Mouse (Mus musculus): Measurements from ENCODE around the gene B3galnt2.
A peak's percentile ranks its signal among the peaks of the same experiment; 100 is the strongest.
"Not testable (repeated sequence)": the region's sequence is repeated elsewhere in the genome, so short reads cannot be mapped to it uniquely, and the experiment has no call there.

The B3galnt2 gene

DNA sequence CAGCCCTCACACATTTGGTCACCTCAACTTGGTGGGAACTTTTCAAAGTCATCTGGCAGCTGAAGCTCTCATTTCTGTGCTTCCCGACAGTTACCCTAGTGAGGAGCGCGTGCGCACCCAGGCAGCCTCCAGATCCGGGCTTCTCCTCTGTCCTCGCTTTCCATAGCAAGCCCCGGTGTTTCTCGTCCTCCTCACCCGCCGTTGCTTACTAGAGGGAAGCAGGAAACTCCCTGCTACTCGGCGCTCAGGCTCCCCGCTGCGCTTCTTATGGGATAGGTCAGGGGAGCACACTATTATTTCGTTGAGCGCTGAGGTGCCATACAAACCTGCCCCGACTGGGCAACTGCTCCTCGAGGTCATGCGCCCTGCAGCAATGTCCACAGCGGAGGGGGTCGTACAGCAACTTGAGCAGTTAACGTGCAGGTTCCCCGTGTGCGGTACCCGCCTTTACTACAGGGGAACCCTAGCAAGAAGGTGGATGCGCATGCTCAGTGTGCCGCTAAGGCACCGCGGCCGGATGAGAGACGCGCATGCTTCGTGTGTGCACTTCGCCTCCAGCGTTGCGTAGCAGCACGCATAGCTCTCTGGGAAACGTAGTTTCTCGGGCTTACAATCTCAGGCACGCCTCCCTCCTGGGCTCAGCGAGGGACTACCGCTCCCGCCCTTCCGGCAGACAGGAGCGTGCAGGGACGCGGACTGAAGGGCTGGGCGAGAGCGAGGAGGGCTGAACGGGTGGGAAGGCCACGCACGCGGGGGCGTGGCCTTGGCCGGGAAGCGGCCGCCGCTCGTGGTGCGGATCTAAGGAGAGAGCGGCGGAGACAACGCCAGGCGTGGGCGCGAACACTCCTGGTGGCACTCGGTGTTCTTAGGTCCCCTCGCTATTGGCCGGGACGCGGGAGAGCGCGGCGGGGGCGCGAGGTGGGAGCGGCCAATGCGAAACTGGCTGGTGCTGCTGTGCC lies at the start of gene B3galnt2:
TSS of gene B3galnt2 (plus strand) at position 596 of the 959 bp plus-strand sequence.
- DNase-seq = peak; percentile 96

DNA sequence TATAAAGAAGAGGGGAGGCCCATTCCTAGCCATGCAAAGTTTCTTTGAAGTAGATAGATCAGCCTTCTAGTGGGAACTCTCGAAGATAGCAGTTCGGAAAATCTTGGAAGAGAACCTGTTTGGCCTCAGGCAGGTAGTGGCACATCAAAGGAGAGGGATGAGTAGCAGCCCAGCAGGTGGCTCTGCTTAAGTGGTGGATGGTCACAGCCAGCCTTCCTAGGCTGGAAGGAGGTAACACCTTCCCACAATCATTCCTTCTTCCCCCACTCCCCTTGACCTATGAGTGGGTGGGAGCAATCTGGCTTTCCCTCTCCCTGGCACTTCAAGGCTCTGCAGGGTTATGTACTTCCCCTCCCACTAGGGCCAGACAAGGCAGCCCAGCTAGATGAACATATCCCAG lies 42.9 kb upstream of the B3galnt2 start:
- DNase-seq = no peak

- DNase-seq = no peak
These were observed 34.9 kb upstream of the B3galnt2 start for GRCm38 (mm10) chr13:13919396-13919795.

DNA sequence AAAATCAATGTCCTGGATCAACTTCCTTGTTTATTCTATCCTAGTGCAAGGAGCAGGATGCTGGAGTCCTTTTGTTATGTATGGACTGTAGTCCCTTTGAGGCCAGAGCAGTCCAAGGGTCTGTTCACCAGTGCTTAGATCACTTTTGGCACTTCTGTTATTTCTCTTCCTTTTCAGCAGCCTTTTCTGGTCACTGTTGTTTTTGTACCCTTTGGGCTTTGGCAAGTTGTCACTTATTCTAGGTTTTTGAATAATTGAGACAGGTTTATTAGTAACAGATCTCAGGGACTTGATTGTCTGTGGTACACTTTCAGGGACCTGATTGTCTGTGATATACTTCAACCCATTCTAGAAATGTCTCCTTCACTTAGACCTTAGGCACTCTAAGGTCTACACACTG lies 31.7 kb upstream of the B3galnt2 start:
- DNase-seq = no peak

GRCm38 (mm10) chr13:13929982-13930381 lies 24.3 kb upstream of the B3galnt2 start:
- DNase-seq = no peak

- no peak for DNase-seq
These were observed 662 bp downstream of the B3galnt2 start for GRCm38 (mm10) chr13:13954931-13955330.

DNA sequence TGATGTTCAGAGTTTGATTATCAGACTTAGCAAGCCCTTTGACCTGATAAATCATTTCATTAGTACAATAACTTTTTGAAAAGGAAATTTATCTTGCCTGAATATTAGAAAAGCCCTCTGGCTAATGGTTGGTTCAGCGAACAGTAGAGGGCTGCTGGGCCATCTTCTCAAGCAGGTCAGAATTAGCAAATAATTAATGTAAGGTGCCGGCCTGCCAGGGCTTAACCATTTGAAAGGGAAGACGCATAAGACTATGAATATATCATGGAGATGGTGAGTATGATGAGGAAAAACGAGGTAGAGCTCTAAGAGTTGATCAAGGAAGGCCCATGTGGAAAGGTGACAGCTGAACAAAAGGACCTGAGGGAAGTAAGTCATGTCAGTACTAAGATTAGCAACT lies 2.4 kb downstream of the B3galnt2 start:
- no peak for DNase-seq

DNA sequence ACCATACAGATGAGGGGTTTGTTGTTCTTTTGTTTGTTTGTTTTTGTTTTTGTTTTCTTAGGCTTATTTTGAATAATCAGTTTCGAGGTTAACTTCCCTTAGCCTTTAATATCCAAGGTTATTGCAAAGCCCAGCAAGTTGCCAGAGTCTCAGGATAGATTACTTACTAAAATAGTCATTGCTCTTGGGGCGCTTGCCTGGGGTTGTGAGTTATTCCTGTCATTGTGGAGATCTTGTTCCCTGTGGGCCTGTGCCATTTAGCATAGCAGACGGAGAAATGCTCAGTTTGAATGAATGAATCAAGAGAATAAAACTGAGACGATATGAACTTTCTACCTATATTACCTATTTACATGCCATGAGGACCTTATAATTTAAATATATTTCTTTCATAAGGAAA lies 5.9 kb downstream of the B3galnt2 start:
- no peak for DNase-seq

- no peak for DNase-seq
These were observed 6.8 kb downstream of the B3galnt2 start for GRCm38 (mm10) chr13:13961046-13961445.

DNA sequence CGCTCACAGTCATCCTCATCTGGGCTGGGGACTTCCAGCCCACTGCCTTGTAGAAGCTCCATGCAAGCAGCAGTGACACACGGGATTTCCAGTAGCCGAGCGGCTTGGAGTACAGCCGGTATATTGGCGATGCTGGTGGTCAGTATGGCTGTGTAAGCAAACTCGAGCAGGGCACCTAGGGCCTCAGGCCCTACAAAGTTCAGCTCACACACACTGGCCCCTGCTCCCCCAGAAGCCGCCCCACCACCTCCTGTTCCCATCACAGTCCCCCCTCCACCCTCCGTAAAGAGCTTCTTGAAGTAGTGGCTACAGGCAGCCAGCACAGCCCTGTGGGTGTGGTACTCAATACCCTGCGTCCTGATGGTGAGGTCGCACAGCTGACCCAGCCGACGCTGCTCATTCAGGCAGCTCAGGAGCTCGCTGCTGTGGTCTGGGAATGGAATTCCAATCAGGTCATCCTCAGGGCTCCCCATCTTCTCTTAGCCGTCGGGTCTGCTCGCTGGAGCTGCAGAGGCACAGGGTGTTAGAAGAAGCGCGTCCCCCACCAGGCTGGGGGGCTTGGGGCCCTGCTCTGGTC lies 11.2 kb downstream of the B3galnt2 start:
- DNase-seq = no peak

DNA sequence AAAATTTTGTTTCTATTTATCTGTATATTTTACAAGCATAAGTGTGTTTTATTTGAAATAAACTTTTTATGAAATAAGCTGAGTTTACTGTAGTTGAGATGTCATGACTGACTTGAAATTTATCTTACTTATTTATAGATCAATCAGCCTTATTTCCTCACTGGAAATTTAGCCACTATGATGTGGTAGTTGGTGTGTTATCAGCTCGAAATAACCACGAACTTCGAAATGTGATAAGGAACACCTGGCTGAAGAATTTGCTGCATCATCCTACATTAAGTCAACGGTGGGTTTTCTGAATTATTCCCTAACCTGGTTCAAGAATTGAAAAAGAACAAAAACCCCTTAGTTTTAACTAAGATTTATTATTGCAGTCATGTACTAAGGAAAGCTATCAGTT lies 11.9 kb downstream of the B3galnt2 start:
- DNase-seq = no peak

DNA sequence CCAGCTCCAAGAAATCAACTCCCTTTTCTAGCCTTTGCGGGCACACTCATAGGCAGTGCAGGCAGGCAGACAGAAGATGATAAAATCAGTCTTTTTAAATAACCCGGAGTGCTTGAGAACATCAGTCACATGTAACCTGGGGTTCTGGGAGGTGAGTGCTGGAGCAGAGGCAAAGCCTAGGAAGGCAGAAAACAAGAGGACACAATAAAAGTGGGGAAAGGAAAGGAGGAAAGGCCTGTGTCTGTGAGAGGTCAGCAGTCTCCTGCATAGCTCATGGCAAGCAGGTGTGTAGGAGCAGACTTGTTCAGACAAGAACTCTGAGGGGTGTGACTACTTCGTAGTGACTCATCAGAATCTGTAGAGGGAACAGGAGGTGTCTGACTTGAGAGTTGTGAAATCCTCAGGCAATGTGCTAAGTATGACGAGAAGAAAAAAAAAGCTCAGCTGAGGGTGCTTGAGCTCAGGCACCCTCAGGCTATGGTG lies 14.4 kb downstream of the B3galnt2 start:
- peak; percentile 38 for DNase-seq

GRCm38 (mm10) chr13:13969796-13970195 lies 15.5 kb downstream of the B3galnt2 start:
- DNase-seq = no peak

GRCm38 (mm10) chr13:13981842-13982241 lies 27.6 kb downstream of the B3galnt2 start:
- DNase-seq = not testable (repeated sequence)

DNA sequence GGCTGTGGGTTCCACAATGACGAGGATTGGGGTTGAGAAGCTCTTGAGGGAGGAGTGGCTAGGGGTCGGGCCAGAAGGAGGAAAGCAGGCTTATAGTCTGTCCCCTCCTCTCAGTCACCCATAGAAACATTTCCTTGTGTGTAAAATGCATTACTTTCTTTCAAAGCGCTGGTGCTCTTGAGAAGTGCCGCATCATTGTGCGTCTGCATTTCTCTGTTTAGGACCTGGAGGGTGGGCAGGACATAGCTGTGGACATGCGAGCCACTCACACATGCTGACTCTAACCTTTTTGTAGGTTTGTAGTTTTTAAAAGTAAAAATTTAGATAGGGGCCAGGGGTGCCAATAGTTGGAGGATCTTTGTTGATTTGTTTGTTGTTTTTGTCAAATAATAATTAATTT lies 29.3 kb downstream of the B3galnt2 start:
- no peak for DNase-seq

- no peak for DNase-seq
These were observed 34.9 kb downstream of the B3galnt2 start for GRCm38 (mm10) chr13:13989135-13989534.

DNA sequence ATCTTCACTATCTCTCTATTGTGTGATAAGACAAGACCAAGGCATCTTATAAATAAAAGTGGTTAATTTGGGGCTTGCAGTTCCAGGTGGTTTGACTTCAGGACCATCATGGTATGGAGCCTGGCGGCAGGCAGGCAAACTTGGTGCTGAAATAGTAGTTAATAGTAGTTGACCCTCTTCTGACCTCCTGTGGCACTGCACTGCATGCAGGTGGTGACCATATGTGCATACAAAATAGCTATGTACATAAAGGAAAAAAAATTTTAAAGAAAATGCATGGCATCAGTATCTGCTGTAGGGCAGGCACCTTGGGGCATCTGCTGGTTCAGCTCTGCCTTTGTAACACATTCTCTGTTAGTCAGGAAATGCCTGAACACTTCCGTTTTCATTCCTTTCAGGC lies 36.1 kb downstream of the B3galnt2 start:
- no peak for DNase-seq

- DNase-seq = peak; percentile 25
These were observed 38.8 kb downstream of the B3galnt2 start for GRCm38 (mm10) chr13:13993041-13993440.

DNA sequence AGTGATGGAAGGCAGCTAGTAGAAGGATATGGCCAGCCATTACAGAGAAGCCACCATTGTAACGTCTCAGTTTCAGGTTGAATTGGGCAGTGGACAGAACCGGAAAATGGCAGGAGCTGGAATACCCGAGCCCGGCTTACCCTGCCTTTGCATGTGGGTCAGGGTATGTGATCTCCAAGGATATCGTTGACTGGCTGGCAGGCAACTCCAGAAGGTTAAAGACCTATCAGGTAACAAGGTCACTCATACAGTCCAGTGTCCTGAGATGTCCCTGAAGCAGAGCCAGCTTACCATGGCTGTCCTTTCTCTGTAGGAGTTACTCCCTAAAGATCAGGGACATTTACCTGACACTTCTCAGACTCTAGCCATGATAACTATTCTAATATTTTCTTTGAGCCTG lies 40.8 kb downstream of the B3galnt2 start:
- DNase-seq = no peak

GRCm38 (mm10) chr13:13997476-13997875 lies 43.2 kb downstream of the B3galnt2 start:
- no peak for DNase-seq

DNA sequence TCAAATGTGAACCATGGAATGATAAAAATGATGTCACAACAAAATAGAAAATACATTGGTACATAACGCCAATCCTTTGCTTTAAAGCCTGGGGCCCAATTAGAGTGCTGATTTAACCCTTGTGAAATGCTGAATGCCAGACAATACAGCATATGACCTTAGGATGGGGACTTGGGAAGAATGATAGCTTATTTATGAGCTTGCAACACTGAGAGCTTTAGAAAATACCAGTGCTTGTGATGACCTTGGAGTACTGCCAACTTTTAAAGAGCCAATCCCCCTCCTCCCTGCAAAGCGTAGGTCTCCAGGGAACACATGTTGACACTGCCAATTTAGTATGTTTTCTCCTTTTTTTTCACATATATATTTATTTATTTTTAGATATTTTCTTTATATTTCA lies 48.4 kb downstream of the B3galnt2 start:
- DNase-seq = no peak

DNA sequence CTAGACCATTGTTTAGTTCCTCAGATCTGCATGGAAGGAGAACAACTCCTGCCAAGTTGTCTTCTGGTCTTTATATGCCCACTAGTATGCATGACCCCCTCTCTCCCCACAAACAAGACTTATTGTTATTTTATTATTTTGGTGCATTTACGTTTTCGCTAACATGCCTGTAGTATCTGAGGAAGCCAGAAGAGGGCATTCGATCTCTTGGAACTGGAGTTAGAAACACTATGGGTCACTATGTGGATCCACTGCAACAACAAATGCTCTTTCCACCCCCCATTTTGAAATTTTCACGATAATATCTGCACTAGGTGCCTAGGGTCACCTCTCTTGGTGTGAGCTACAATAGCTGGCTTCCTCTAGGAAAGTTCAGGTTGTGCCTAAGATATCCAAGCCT lies 49.8 kb downstream of the B3galnt2 start:
- DNase-seq = no peak

DNA sequence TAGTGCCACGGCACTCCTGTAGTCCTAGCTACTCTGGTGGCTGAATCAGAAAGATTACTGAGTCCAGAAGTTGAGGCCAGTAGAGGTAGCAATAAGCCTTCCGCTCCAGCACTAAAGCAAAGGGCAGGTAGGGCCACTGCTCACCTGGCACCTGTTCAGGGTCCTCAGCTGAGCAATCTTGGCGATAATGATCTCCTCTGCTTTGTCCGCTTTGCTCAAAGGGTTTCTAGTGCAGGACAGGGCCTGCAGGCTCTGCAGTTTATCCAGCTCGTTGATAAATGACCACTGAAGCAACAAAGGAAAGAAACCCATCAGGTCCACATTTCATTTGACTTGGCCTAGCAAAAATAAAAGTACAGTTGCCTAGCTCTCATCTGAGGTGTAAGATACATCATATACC lies 50.7 kb downstream of the B3galnt2 start:
- DNase-seq = no peak

DNA sequence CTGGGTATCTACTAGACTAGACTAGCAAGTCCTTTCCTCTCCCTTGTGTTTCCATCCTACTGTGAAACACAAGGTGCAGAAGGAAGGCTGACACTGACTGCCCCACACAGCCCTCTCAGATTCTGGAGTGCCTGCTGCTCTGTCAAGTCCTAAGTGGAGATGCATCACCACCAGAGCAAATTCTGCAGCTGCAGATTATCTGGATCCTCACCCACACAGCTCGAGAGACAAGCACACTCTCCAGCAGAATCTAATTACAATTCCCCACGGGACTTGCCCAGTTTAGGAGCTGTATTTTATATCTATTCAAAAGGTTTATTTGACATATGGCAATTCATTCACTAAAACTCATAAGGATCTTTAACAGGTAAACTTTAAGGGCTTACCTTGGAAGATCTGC lies 51.8 kb downstream of the B3galnt2 start:
- no peak for DNase-seq
